Mouse (Mus musculus) midbrain, embryonic 13.5 days (tissue): Measurements from ENCODE around the gene Flrt3. TPM values are rescaled to one million over a fixed set of nuclear protein-coding genes. Genes with fewer than 3 reads are reported as not detected.

Source experiments
- ATAC-seq: fragments of 200-750 bp; cut with Nextera tagmentation; 2 replicates; pipeline ENCODE4 v1.8.0; 2017; ENCODE audit warnings: mild to moderate bottlenecking, moderate TSS enrichment, moderate library complexity
- H3K27ac ChIP-seq: fragments of 300-500 bp; sonication (generic); 2 replicates; pipeline ENCODE4 v1.5.1; 2015; ENCODE audit warnings: inconsistent platforms, mild to moderate bottlenecking, moderate library complexity
- H3K27me3 ChIP-seq: fragments of 300-500 bp; sonication (generic); 2 replicates; pipeline ENCODE4 v1.6.1; 2015; ENCODE audit warnings: mild to moderate bottlenecking, inconsistent platforms
- H3K36me3 ChIP-seq: fragments of 300-500 bp; sonication (generic); 2 replicates; pipeline ENCODE4 v1.6.1; 2015; ENCODE audit warnings: mild to moderate bottlenecking, inconsistent platforms
- H3K4me1 ChIP-seq: fragments of 300-500 bp; sonication (generic); replicated peaks from 2 replicates; pipeline ENCODE4 v1.6.1; 2015; ENCODE audit warnings: inconsistent platforms
- H3K4me2 ChIP-seq: fragments of 300-500 bp; sonication (generic); replicated peaks from 2 replicates; pipeline ENCODE4 v1.6.1; 2015; ENCODE audit warnings: moderate library complexity, mild to moderate bottlenecking, inconsistent platforms
- H3K4me3 ChIP-seq: fragments of 300-500 bp; sonication (generic); replicated peaks from 2 replicates; pipeline ENCODE4 v1.5.1; 2015; ENCODE audit warnings: mild to moderate bottlenecking, inconsistent platforms
- H3K9ac ChIP-seq: fragments of 300-500 bp; sonication (generic); replicated peaks from 2 replicates; pipeline ENCODE4 v1.6.1; 2015; ENCODE audit warnings: mild to moderate bottlenecking, inconsistent platforms
- H3K9me3 ChIP-seq: fragments of 300-500 bp; sonication (generic); 2 replicates; pipeline ENCODE4 v1.6.1; 2016; ENCODE audit warnings: mild to moderate bottlenecking, inconsistent platforms
- WGBS: fragments of 180-500 bp; shearing (Covaris S2); methylation state at CpG from one replicate; pipeline ENCODE4 v1.1.7; 2015; 5-methylcytosine and 5-hydroxymethylcytosine counted together
- polyA plus RNA-seq: library from polyadenylated mRNA; unstranded; fragments of >200 nt; fragmentation: Nextera tagmentation; extraction: Ambion mirVana; gene quantifications from 2 replicates; pipeline ENCODE4 v1.2.1, GENCODE M21; 2015

Gene Flrt3
- polyA plus RNA-seq, 1 experiment from 2014 or later, result 62.3 TPM

DNA sequence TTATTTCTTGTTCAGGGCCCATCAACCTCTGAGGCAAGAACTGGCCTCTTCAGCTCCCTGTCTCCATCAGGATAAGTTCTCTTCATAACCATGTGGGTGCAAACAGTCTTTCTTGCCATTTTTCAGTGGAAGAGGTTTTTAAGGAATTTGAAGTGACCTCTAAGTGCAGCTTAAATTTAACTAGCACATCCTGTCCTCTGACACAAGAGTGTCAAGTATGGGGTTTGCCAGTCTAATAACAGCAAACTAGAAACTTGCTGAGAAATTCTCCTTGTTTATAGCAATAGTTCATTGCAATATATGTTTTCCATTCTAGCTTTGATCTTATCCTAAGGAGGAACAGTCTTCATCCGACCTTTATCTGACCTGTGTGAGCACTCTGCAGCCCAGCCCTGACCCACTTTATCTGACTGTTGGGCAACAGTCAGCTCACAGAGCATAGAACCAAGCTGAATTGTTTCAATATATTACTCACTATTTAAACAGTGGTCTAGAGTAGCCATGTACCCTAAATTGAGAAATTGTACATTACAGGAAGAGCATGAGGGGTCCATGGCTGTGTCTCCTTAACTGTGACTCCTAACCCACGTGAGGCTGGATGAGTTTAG, 49.4 kb downstream of the Flrt3 start:
- H3K4me1 ChIP-seq, result no peaks in the 10 kb centered on the region; the same call in 1 of the 2 replicates
- no peak overlapping the region for H3K4me2 ChIP-seq
- no peak for ATAC-seq
- H3K27me3 ChIP-seq, result no peaks in the 10 kb centered on the region
- 81% methylated on average over 2 of the region's 2 CpGs for WGBS
- H3K36me3 ChIP-seq, result no peaks in the 10 kb centered on the region
- H3K4me3 ChIP-seq, result no peak overlapping the region
- H3K9ac ChIP-seq, result no peak overlapping the region
- H3K27ac ChIP-seq, result no peak overlapping the region
- no peaks in the 10 kb centered on the region for H3K9me3 ChIP-seq

- ATAC-seq, result no peak
- no peak overlapping the region for H3K27ac ChIP-seq
- 96% methylated on average over 2 of the region's 2 CpGs for WGBS
- no peak overlapping the region for H3K9ac ChIP-seq
- H3K27me3 ChIP-seq, result no peaks in the 10 kb centered on the region
- no peaks in the 10 kb centered on the region; the same call in 1 of the 2 replicates for H3K4me1 ChIP-seq
- H3K36me3 ChIP-seq, result no peaks in the 10 kb centered on the region
- H3K9me3 ChIP-seq, result no peaks in the 10 kb centered on the region
- no peak overlapping the region for H3K4me3 ChIP-seq
- no peak overlapping the region for H3K4me2 ChIP-seq
Observed at GRCm38 (mm10) chr2:140615451-140615850, 55.8 kb downstream of the Flrt3 start.
